Mouse (Mus musculus) forebrain, embryonic 11.5 days (tissue): ENCODE data around the gene Slc12a9. TPM values are rescaled to one million over a fixed set of nuclear protein-coding genes. Genes with fewer than 3 reads are reported as not detected.

Source experiments
- ATAC-seq: fragments of 200-750 bp; cut with Nextera tagmentation; replicated peaks from 2 replicates; pipeline ENCODE4 v1.8.0; 2017; ENCODE audit warnings: moderate TSS enrichment; ENCODE audit not compliant: low FRiP score
- DNase-seq: peaks from one replicate; pipeline ENCODE4 v3.0.0-alpha.2; 2017; ENCODE audit warnings: low spot score
- H3K27ac ChIP-seq: fragments of 300-500 bp; sonication (generic); 2 replicates; pipeline ENCODE4 v1.5.1; 2014; ENCODE audit warnings: low read depth, low read length
- H3K27me3 ChIP-seq: fragments of 300-500 bp; sonication (generic); 2 replicates; pipeline ENCODE4 v1.6.1; 2014; ENCODE audit warnings: mild to moderate bottlenecking, low read length, mixed read lengths; ENCODE audit not compliant: control insufficient read depth, insufficient read depth
- H3K36me3 ChIP-seq: fragments of 300-500 bp; sonication (generic); 2 replicates; pipeline ENCODE4 v1.6.1; 2014; ENCODE audit warnings: mild to moderate bottlenecking, low read length, moderate library complexity, mixed read lengths; ENCODE audit not compliant: control insufficient read depth, insufficient read depth
- H3K4me1 ChIP-seq: fragments of 300-500 bp; sonication (generic); replicated peaks from 2 replicates; pipeline ENCODE4 v1.6.1; 2014; ENCODE audit warnings: low read length, mixed read lengths; ENCODE audit not compliant: control insufficient read depth, insufficient read depth
- H3K4me2 ChIP-seq: fragments of 300-500 bp; sonication (generic); 2 replicates; pipeline ENCODE4 v1.6.1; 2014; ENCODE audit warnings: low read depth, mild to moderate bottlenecking, low read length, moderate library complexity, mixed read lengths; ENCODE audit not compliant: severe bottlenecking
- H3K4me3 ChIP-seq: fragments of 300-500 bp; sonication (generic); 2 replicates; pipeline ENCODE4 v1.5.1; 2014; ENCODE audit warnings: low read depth, low read length
- H3K9ac ChIP-seq: fragments of 300-500 bp; sonication (generic); 2 replicates; pipeline ENCODE4 v1.6.1; 2014; ENCODE audit warnings: low read length
- H3K9me3 ChIP-seq: fragments of 300-500 bp; sonication (generic); 2 replicates; pipeline ENCODE4 v1.6.1; 2016; ENCODE audit warnings: low read length, mixed read lengths; ENCODE audit not compliant: control insufficient read depth
- whole genome bisulfite sequencing: fragments of 180-500 bp; shearing (Covaris S2); extraction: QIAGEN DNeasy Blood & Tissue Kit; methylation state at CpG from one replicate; pipeline ENCODE4 v1.1.7; 2014; 5-methylcytosine and 5-hydroxymethylcytosine counted together
- polyA plus RNA-seq: library from polyadenylated mRNA; unstranded; fragments of >200 nt; fragmentation: Nextera tagmentation; extraction: Ambion mirVana; gene quantifications from 2 replicates; pipeline ENCODE4 v1.2.1, GENCODE M21; 2014

Gene Slc12a9
- polyA plus RNA-seq, 1 experiment from 2014 or later: 10.5 TPM

GRCm38 (mm10) chr5:137342407-137343012 lies 9.1 kb upstream of the Slc12a9 start:
- DNase-seq: no peak
- no peak overlapping the region for H3K9ac ChIP-seq
- no peak overlapping the region for H3K4me2 ChIP-seq
- H3K27ac ChIP-seq: no peak overlapping the region
- no peak overlapping the region for H3K4me3 ChIP-seq
- WGBS: 83% methylated on average over 7 of the region's 7 CpGs
- H3K9me3 ChIP-seq: no peaks in the 10 kb centered on the region
- peaks cover 11% of the 10 kb centered on the region for H3K4me1 ChIP-seq
- ATAC-seq: no peak
- H3K27me3 ChIP-seq: no peaks in the 10 kb centered on the region
- no peaks in the 10 kb centered on the region for H3K36me3 ChIP-seq

- ATAC-seq (no peak), DNase-seq (no peak)
- Histone ChIP-seq H3K4me3 (no peak overlapping the region), H3K9me3 (no peaks in the 10 kb centered on the region), H3K36me3 (no peaks in the 10 kb centered on the region), H3K9ac (no peak overlapping the region), H3K4me2 (no peak overlapping the region), H3K4me1 (peaks cover 11% of the 10 kb centered on the region), H3K27ac (no peak overlapping the region), H3K27me3 (no peaks in the 10 kb centered on the region)
- WGBS: 76% methylated on average over 6 of the region's 6 CpGs
These were observed 6.8 kb upstream of the Slc12a9 start for GRCm38 (mm10) chr5:137340222-137340621.

- Histone ChIP-seq H3K9ac (peak overlapping the region; percentile 50), H3K4me2 (peak overlapping the region; percentile 78), H3K27me3 (no peaks in the 10 kb centered on the region), H3K36me3 (no peaks in the 10 kb centered on the region), H3K9me3 (no peaks in the 10 kb centered on the region), H3K4me1 (peaks cover 11% of the 10 kb centered on the region), H3K4me3 (peak overlapping the region; percentile 30), H3K27ac (peak overlapping the region; percentile 10; the same call in 1 of the 2 replicates)
- WGBS: 4% methylated on average over 22 of the region's 22 CpGs
- ATAC-seq (peak; percentile 54), DNase-seq (no peak)
These were observed 6.0 kb upstream of the Slc12a9 start for GRCm38 (mm10) chr5:137339290-137339979.

- Histone ChIP-seq H3K9me3 (no peaks in the 10 kb centered on the region), H3K36me3 (no peaks in the 10 kb centered on the region), H3K4me1 (peaks cover 11% of the 10 kb centered on the region), H3K4me2 (peak overlapping the region; percentile 78), H3K27ac (0 out of 2 replicates have a peak overlapping the region, but pooled peaks have one; percentile 37), H3K27me3 (no peaks in the 10 kb centered on the region), H3K9ac (peak overlapping the region; percentile 50), H3K4me3 (peak overlapping the region; percentile 30)
- ATAC-seq (peak; percentile 21; the same call in 1 of the 2 replicates), DNase-seq (no peak)
- 1% methylated on average over 11 of the region's 11 CpGs for WGBS
These were observed 5.4 kb upstream of the Slc12a9 start for GRCm38 (mm10) chr5:137338663-137339289.

- Histone ChIP-seq H3K27me3 (no peaks in the 10 kb centered on the region), H3K4me3 (peak overlapping the region; percentile 30), H3K9me3 (no peaks in the 10 kb centered on the region), H3K4me2 (peak overlapping the region; percentile 78), H3K4me1 (peaks cover 11% of the 10 kb centered on the region), H3K36me3 (no peaks in the 10 kb centered on the region), H3K9ac (peak overlapping the region; percentile 50), H3K27ac (0 out of 2 replicates have a peak overlapping the region, but pooled peaks have one; percentile 37)
- DNase-seq (peak; percentile 92), ATAC-seq (peak; percentile 79)
- WGBS: 1% methylated on average over 19 of the region's 19 CpGs
These were observed 4.9 kb upstream of the Slc12a9 start for GRCm38 (mm10) chr5:137338256-137338655.

DNA sequence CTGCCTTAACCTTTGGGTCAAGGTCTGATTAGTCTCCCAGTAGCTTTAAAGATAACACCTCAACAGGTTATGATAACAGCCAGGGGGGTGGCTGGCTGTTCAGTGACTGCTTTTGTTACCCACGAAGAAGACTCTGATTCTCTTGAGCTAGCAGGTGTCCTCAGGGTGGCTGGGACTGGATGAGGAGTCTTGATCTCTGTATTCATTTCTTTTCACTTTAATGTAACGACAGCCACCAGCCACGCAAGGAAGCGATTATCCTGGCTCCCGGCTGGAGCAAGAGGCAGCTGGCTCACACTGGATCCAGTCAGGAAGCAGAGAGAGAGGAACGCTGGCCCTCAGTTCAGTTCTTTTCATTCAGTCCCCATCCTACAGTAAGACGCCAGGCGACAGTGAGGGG lies 3.8 kb upstream of the Slc12a9 start:
- Histone ChIP-seq H3K9ac (no peak overlapping the region), H3K4me1 (peaks cover 12% of the 10 kb centered on the region), H3K4me3 (no peak overlapping the region), H3K9me3 (no peaks in the 10 kb centered on the region), H3K4me2 (no peak overlapping the region), H3K36me3 (no peaks in the 10 kb centered on the region), H3K27ac (no peak overlapping the region), H3K27me3 (no peaks in the 10 kb centered on the region)
- no peak for DNase-seq
- WGBS: 64% methylated on average over 8 of the region's 8 CpGs
- ATAC-seq: no peak

DNA sequence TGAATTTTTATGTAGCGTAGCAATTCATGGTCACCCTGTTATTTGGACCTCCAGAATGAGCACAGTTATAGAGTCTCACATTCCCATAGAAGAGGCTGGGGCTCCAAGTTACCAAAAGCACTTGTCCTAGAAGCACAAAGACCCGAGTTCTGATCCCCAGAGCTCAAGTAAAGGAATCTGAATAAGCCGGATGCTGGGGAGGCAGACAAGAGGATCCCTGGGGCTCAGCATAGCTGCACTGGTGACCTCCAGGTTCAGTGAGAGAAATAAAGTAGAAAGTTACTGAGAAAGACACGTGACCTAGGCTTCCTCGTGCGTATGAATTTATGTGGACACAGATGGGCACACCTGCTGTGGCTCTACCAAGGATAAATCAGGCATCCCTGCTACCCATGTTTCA lies 1.7 kb upstream of the Slc12a9 start:
- 72% methylated on average over 6 of the region's 6 CpGs for WGBS

DNA sequence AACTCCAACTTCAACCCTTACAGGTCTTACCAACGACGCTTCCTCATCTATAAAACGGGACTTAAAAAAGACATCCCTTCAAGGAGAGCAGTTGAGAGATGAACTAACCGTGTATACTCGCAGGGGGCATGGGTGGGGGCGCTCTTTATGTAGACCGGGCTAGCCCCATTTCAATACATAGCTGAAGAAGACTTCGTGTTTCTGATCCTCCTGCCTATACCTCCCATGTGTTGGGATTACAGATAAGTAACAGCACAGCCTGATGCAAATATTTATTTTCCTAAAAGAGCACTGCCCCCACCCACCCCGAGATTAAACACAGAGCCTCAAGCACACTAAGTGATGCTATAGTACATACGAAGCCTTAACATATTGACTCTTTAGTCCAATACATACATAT lies 920 bp upstream of the Slc12a9 start:
- H3K27ac ChIP-seq: no peak overlapping the region
- no peak for DNase-seq
- H3K27me3 ChIP-seq: no peaks in the 10 kb centered on the region
- H3K36me3 ChIP-seq: no peaks in the 10 kb centered on the region
- H3K4me1 ChIP-seq: peaks cover 6% of the 10 kb centered on the region
- H3K9me3 ChIP-seq: no peaks in the 10 kb centered on the region
- ATAC-seq: no peak
- no peak overlapping the region for H3K4me2 ChIP-seq
- WGBS: 68% methylated on average over 10 of the region's 10 CpGs
- H3K4me3 ChIP-seq: no peak overlapping the region
- H3K9ac ChIP-seq: no peak overlapping the region

More for the DNA sequence above, 1.7 kb upstream of the Slc12a9 start:
- H3K27ac ChIP-seq: no peak overlapping the region
- DNase-seq (no peak), ATAC-seq (no peak)
- H3K36me3 ChIP-seq: no peaks in the 10 kb centered on the region
- peaks cover 12% of the 10 kb centered on the region for H3K4me1 ChIP-seq
- H3K4me2 ChIP-seq: no peak overlapping the region
- no peak overlapping the region for H3K9ac ChIP-seq
- H3K27me3 ChIP-seq: no peaks in the 10 kb centered on the region
- no peaks in the 10 kb centered on the region for H3K9me3 ChIP-seq
- H3K4me3 ChIP-seq: no peak overlapping the region
